Mouse (Mus musculus) layer of hippocampus, adult 9-10 months (tissue): ENCODE measurements at regions not wholly inside any gene's neighbourhood (a gene's known extent, or its start where the extent isn't known, plus 50 kb on each side); places are given as distances from the start of the nearest gene placed in this dataset.
"Not testable (repeated sequence)": the region's sequence is repeated elsewhere in the genome, so short reads cannot be mapped to it uniquely, and the experiment has no call there.

ENCODE experiments used
- DNase-seq: peaks from one replicate; pipeline ENCODE4 v3.0.0; 2022; ENCODE audit warnings: low spot score

DNA sequence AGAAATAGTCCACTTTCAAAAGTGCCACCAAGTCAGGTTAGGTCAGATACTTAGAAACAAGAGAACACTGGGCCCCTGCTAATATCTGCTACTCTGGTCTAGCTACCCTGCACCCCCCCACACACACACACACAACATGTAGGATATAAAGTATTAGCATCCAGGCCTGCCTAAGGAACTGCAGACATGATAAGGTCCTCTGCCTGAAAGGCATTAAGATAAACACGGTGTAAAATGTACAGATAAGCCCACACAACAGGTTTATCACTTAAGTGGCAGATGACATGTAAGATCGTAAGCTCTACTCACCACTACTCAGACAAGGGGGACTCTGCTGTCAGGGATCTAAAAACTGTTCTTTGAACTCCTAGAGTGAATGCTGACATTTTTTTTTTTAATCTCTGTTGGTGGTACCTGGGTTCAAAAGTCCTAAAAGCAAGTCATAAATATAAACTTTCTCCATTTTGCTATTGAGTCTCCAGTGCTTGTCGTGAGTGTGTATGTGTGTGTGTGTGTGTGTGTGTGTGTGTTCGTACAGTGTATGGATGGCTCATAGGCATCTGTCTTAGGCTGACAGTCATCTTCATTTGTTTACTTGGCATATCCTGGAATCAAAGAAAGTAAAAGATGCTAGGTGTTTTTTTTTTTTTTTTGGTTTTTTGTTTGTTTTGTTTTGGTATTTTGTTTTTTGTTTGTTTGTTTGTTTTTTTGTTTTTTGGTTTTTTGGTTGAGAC, 52.2 kb downstream of the Gm9817 start:
- DNase-seq: no peak

DNA sequence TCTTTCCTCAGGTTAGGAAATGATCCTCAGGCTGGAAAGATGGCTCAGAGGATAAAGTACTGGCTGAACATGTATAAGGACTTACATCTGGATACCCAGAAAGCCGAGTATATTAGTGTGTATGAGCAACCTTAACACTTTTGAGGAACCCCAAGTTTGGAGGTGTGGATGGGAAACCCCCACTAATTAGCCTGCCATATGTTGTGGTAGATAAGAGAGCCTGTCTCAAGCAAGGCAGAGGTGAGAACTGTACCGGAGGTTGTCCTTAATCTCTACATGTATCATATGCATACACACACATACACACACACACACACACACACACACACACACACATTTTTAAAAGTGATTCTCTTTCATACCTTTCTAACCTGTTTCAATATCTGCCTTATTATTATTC, 62.1 kb downstream of the Gm9817 start:
- no peak for DNase-seq

DNA sequence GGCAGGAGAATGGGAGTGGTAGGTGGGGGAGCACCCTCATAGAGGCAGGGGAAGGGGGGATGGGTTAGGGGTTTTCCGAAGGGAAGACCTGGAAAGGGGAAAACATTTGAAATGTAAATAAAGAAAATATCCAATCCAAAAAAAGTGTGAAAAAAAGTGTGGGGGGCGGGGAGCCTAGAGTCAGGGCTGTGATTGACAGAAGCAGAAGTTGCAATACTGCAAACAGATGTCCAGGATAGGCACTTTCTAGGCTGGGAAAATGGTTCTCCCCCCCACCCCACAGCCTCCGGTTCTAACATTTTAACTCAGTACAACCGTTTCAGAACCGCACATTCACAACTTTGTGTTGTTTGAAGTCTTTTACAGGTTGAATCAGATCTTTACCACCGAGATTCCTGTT, 66.6 kb downstream of the Gm9817 start:
- DNase-seq: no peak

DNA sequence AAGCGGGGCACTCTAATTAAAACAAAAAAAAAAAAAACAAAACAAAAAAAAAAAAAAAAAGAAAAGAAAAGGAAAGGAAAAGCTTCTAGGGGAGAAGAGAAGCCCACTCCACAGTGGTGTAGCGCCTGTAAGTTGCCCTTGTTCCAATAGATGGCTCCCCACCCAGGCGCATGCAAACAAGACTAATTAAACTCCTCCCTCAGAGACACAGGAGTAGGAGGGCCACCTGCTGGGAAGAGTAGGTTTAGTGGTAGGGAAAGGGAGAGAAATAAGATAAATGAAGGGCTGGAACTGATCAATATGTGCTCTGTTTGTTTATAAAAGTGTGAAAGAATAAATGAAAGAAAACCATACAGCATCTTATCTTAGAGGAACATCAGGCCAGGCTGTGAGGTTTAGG, 77.7 kb downstream of the Gm9817 start:
- no peak for DNase-seq

DNA sequence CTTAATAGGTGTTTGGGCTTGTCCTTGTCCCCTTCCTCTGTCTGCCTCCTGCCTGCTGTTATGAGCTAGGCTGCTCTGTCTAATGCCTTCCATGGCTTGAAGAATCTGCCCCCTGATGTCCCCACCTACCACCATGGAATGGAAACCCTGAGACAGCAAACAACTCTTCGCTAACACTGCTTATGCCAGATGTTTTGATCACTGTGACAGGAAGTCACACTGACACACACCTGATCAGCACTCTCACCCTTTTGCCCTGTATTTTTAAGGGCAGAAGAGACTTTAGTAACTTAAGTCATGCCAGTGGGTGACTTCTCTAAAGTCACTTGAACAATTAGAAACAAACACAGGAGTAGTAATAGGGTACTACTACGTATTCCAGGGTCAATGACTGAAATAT, 78.5 kb downstream of the Gm9817 start:
- no peak for DNase-seq

DNA sequence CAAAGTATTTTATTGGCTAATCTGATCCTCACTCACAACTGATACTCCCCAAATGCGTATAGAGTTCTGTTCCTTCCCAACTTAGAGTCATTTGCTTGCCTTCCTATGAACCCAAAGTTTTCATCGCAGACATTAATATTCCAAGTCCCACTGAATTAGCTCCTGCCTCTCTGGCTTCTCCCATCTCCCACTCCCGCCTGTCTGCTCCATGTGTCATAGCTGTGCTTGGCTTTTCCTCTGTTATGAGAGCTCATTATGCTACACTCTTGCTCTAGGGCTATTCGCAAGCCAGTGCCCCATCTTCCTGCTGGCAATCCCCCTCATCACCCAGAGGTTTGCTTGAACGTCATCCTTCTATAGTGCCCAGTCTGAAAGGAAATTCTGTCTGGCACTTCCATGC, 81.8 kb downstream of the Gm9817 start:
- DNase-seq: peak; percentile 15

DNA sequence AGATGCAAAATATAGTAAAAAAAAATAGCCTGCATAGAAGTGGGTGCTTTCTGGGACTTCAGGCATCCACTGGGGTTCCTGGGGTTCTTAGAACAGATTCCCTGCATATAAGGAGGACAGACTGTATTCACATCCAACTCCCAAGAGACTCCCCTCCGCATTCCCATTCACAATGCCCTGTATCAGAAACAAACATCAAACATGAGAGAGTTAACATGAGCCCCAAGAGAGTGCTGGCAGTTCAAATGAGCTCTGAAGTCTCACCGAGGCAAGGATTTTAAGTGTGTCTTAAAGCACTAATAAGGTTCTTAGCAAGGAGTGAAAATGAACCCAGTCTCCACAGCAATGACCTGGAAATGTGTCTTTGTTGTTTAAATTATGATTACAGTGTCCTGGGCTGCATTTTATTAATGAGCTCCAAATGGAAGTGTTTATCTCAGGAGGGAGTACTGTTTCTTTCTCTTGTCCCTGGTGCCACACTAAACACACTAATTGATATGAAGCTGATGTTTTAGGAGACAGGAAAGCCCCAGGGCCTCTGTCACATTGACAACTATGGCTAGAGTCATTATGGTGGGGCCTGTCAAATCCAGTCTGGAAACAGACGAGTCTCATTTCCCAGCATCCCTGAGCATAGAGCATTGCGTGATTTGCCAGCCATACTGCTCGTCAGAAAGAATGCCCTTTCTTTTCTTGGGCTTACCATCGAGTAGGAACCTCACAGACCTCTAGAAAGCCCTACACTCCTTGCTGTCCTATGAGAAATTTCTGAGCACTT, 85.7 kb downstream of the Gm9817 start:
- DNase-seq: no peak

DNA sequence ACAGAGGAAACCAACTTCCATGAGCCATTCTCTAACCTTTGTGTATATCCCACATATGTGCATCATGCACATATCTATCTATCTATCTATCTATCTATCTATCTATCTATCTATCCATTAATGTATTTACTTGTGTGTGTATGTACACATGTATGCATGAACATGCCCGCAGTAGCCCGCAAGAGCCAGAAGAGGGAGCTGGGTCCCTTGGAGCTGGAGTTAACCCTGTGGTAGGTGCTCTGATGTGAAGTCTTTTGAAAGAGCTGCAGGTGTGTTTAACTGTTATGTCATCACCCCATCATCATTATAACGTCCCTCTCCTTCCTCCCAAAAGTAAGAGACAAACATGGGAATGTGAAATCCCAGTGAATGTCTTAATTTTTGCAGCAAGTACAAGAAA, 86.7 kb downstream of the Gm9817 start:
- no peak for DNase-seq

DNA sequence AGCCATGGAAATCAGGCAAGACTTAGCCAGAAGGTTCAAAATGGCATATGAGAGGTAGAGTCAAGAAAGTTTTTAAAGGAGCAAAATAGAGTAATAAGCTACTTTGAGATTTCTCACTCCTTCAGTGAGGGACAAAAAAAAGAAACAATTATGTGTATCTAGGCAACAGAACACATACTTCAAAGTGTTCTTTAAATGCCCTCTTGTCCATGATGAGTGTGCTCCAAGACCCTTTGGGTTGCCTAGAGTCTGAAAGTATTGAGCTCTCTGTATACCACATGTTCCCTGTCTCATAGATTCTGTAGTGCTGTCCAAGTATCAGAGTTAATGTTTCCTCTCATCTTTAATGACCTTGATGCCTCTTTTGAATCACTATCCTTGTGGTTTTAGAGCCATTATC, 91.2 kb downstream of the Gm9817 start:
- DNase-seq: no peak

DNA sequence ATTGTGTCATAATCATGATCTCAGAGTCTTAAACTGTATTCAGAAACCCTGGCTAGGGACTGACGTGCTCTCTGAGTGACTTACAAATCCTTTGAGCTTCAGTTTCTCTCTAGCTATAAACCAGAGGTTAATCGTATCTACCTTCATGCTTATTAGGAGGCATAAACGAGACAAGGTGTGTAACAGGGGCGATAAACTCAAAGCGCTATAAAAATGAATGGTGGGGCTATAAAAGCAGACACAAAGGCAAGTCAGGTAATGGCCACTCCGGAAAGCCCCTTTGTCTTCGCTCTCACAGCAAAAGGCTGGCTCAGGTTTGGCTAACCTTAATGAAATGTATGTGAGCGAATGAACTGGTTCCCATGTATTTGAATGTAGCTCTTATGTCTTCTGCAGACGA, 94.6 kb downstream of the Gm9817 start:
- no peak for DNase-seq

DNA sequence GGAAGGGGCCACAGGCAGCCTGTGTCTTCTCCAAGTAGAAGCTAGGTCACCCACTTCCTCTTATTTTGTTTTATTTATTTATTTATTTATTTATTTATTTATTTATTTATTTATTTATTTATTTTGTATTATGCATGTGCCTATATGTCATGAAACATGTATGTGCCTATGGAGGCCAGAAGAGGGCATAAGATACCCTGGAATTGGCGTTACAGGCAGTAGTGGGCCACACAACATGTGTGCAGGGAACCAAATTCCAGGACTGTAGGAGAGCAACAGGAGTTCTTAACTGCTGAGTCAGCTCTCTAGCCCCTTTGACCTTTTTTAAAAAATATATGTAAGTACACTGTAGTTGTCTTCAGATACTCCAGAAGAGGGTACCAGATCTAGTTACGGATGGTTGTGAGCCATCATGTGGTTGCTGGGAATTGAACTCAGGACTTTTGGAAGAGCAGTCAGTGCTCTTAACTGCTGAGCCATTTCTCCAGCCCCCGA, 97.3 kb downstream of the Gm9817 start:
- not testable (repeated sequence) for DNase-seq

DNA sequence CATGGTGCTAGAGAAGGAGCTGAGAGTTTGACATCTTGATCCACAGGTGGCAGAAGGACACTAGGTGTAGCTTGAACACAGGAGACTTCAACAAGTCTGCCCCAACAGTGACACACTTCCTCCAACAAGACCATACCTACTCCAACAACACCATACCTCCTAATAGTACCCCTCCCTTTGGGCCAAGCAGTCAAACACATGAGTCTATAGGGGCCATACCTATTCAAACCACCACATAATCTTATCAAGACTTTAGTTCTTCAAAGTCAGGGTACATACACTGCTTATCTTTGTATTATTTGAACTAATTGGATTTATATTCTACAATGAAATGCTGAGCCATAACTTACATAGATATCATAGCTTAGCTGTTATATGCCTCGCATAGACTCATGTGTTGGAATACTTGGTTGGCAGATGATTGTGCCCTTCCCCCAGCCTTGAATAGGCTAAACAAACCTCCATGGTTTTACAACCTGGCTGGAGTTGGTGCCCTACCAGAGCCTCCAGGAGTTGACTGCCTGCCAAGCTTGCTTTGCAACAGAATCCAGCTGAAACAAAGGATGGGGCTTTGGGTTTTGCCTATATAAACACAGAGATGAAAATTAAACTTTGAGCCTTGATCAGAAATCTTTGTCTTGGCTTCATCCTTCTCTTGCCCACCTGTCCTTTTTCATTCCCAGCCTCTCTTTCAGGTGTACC, 103.2 kb downstream of the Gm9817 start:
- DNase-seq: no peak

DNA sequence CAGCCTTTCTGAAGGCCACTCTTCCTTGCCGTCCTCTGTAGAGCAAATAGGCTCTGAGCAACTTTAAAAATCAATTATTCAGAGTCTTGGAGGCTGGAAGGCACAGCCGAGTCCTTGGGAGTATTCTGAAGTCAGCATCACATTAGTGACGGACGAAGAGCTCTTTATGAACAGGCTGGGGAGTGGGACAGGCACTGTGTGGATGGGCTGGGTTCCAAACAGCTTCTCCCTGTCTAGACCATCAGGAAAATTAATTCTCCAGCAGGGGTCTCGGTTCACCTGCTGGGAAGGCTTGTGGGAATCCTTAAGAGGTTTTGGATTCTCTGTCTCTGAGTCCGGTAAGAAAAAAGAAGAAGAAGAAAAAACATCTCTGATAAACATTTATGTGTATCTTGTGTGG, 110.9 kb downstream of the Gm9817 start:
- no peak for DNase-seq

DNA sequence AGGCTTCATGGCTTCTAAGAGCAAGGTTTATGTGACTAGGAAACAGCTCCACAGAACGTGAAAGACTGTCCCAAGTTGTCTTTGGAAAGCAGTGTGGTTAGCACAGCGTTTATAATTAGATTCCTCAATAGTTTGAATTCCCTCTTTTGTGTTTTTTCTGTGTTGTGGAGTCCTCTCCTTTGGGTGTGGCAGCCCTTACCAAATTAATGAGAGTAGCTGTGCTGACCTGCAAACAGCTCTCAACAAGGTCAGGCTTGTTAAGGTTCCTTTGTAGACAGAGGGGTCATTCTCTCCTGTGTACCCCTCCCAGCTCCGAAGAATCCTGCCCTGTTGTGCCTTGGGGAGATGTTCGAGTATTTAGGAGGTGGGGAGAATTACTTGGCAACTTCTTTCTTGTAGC, 111.7 kb downstream of the Gm9817 start:
- DNase-seq: no peak

DNA sequence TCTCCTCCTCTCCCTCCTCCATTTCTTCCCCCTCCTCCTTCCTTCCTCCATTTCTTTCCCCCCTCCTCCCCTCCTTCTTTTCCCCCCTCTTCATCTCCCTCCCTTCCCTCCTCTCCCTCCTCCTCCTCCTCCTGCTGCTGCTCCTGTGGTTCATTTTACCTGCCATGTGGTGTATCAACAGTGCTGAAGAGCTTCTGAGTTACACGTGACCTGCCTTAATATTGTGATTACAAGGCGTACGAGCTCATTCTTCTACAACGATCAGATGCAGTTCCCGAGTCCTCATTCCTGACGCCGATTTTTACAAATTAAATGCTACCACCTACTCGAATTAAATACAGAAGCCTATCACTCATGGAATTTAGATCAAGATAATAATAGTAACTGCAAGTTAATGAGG, 113.6 kb downstream of the Gm9817 start:
- DNase-seq: no peak

DNA sequence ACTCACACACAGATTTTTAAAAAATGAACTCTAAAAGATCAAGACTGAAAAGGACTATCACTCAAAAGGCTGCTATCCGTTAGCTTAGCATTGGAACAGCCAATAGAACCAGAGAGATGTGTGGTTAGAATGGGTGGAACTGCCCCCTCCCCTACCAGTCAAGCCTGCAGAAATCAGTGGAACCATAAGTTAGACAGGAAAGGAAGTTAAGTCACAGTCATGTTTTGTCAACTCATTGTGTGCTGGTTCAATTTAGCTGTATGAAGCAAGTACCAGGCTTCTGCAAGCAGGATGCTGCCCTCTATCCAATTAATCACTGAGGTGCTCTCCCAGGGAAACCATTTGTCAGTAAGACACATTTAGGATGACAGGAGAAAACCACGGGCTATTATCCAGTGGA, 117.1 kb downstream of the Gm9817 start:
- no peak for DNase-seq

DNA sequence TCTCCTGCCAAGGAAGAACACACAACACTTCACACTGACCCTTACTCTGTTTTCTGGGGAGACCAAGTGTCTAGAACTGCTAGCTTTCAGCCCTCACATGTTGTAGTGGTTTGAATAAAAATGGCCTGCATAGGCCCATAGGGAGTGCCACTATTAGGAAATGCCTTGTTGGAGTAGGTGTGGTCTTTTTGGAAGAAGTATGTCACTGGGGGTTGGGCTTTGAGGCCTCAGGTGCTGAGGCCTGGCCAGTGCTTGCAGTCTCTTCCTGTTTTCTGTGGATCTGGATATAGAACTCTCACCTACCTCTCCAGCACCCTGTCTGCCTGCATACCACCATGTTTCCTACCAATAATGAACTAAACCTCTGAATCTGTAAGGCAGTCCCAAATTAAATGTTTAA, 117.9 kb downstream of the Gm9817 start:
- DNase-seq: no peak

DNA sequence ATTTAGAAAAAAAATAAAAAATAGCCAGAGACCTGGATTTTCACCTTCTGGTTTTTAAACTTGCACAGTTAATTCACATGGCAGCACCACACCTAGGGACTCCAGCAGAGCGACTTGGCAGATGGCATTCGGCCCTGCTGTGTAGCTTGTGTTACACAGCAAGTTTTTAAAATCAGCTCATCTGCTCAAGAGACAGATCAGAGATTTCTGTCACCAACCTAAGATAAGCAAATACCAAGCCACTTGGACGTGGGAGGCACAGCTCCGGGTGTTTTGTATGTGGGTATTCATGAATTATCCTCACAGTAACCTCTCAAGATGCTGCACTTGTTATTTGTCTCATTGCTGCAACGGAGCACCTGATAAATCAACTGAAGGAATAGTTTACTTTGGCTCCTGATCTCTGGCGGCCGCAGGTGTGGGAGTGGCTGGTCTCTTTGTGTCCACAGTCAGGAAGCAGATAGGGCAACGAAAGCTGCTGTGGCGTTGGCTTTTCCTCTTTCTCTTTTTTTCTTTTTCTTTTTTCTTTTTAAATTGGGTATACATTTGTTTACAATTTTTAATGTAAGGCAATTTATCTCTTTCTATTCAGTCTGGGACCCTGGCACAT, 122.1 kb downstream of the Gm9817 start:
- no peak for DNase-seq

DNA sequence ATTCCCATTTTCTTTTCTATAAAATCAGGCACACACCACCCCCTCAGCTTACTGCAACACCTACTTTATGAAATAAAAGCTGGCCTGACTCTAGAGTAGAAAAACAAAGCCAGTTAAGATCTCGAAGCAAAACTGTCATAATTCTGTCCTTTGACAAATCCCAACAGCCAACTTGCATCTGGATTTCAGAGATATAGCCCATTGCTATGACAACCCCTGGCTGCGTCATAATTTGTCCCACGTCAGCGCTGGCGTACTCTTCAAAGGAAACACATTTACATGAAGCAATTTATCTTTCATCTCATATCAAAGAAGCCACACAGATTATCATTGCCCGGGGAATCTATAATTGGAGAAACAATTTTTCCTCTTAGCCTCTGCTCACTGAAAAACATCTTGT, 126.4 kb downstream of the Gm9817 start:
- DNase-seq: no peak

DNA sequence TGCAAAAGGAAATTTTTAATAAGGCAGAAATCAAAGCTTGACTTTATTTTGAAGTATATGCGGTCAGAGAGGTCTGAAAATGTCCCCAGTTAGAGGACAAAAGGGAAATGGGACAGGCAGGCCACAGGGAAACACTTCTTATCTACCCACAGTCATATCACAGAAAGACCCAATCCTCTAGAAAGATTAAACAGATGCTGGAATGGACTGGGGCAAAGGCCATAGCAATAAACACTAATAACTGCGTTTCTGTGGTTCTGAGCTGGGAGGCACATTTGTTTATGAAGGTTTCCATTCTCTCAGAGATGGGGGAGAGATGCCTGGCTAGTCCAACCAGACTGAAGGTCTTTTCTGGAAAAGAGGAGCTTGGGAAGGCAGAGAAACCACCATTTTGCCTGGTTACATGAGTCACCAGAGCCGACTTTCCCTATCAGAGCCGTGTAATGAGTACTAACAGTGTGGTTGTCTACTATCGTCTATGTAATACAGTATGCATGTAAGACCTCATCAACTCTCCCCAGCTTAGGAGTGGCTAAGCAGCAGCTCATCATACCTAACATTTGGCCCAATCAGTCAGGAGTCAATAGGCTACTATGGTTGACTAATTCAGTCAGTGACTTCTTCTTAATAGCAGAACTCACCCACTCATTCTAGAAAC, 130.2 kb downstream of the Gm9817 start:
- no peak for DNase-seq

DNA sequence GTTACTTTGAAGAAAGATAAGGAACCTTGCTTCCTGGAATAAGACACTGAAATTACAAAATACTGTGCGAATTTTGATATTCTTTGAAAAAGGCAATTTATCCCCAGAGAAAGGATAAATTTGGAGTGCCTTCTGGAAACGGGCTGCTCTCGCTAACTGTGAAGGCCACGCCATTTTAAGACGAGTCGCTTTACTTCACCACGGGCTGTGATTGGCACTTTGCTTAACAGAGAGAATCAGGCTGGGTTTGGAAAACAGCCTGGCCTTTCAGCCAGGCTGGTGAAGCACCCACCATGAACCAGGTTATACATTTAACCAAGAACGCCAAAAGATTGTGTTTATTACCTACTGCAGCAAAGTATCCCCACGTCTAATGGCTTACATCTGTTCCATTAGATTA, 132.7 kb downstream of the Gm9817 start:
- DNase-seq: no peak
